Mouse (Mus musculus) 3134 (cell line): ENCODE data around the gene Fat1.
"Not testable (repeated sequence)": the region's sequence is repeated elsewhere in the genome, so short reads cannot be mapped to it uniquely, and the experiment has no call there.

Source experiments
- DNase-seq: peaks from one replicate; pipeline ENCODE4 v3.0.0-alpha.2; 2011; ENCODE audit warnings: low spot score; ENCODE audit not compliant: insufficient read length; ENCODE audit errors: extremely low read depth

Fat1 gene

DNA sequence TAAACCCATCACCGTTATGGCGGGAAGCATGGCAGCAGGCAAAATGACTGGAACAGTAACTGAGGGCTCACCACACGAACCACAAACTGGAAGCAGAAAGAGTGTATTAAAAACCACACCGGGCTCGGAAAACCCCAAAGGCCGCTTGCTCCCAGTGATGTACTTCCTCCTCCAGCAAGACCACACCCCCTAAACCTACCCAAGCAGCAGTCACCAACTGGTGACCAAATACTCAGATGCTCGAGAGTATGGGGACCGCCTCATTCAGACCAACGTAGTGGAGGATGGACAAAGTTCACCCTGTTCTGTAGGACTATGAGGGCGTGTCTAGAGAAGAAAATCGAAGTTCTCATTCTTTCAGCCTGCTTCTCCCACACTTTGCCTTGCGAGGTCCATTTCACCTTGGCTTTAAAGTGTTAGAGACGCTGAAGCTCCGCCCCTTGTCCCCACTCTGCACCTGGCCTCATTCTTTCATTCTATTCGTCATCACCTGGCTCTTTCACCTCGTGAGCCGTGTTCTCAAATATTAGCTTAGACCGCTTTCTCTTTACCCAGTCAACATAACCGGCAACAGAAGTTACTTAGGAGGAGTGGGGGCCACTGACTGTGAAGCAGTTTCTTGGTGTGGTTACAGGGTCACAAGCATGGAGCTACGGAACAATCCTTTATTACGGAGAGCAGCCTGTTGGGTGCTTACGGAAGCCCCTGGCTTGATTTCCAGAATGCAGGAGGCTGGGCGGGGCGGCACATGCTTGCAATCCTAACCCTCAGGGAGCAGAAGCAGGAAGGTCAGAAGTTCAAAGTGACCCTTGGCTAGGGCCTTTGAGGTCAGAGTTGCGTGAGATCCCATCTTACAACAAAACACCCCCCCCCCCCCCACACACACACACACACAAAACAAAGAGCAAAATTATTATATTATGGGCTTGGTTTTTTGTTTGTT lies 128.0 kb downstream of the Fat1 start:
- no peak for DNase-seq

DNA sequence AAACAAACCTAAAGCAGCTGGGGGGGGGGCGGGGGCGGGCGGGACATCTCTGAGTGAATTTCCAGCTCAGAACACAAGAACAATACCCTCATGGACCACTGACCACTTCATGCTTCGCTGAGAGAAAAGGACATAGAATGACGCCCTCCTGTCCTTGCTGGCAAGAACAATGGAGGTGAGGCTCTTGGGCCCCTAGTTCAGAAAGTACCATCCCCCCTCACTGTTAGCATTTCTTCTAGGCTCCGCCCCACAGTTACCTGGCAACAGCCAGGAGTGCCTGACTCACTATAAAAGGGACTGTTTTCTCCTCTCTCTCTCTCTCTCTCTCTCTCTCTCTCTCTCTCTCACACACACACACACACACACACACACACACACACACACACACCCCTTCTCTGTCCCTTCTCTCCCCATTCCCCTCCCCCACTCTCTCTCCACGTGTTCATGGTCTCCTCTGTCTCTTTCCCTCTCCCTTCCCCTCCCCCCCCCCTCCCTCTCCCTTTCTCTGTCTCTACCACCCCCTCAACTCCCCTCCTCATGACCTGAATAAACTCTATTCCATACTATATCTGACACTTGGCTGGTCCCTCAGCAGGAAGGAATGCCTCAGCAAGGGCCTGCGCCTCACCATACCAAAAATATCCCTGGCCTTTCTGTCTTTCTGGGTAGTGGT lies 129.1 kb downstream of the Fat1 start:
- no peak for DNase-seq

DNA sequence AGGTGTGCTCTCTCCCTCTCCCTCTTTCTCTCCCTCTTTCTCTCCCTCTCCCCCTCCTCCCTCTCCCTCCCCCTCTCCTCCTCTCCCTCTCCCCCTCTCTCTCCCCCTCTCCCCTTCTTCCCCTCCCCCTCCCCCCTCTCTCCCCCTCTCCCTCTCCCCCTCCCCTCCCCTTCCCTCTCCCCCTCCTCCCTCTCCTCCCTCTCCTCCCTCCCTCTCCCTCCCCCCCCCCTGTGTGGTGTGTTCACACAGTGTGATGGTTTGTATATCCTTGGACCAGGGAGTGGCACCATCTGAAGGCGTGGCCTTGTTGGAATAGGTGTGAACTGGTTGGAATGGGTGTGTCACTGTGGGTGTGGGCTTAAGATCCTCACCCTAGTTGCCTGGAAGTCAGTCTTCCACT lies 130.1 kb downstream of the Fat1 start:
- DNase-seq, result not testable (repeated sequence)

DNA sequence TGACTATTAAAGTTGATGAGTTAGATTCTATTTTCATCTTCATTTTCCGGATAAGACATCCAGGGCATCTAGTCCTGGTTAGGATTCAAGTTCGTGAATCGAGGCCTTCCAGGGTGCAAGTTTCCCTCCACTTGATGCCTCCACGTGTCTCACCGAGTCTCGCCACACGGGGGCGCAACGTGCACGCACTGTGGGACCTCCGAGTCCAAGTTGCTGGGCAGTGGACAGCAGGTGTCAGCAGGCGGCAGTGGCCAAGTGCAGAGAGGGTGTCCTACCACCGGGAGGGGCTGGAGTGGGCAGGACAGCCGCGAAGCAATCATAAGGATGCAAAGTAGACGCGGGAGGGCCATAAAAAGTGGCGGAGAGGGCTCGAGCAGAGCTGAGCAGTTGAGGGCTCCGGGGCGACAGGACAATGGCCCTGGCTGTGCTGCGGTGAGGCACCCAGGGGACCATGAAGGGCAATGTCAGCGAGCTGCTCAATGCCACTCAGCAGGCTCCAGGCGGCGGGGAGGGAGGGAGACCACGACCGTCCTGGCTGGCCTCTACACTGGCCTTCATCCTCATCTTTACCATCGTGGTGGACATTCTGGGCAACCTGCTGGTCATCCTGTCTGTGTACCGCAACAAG lies 133.6 kb downstream of the Fat1 start, which contains the start of gene Mtnr1a:
TSS of gene Mtnr1a (plus strand) at position 379 of the 628 bp plus-strand sequence.
- DNase-seq, result peak; percentile 76

DNA sequence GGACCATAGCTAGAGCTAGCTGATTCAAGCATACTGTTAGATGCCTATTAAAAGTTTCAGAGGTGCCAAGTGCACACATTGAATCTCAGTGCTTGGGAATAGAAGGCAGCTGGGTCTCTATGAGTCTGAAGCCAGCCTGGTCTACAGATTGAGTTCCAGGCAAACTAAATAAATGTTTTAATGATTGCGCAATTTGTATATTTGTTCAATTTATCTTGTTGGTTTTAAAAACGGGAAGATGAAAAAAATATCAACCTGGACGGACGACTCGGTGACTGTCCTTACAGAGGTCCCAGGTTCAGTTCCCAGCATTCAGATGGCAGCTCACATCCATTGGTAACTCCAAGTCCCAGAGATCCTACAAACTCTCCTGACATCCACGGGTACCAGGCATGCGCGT lies 135.7 kb downstream of the Fat1 start:
- no peak for DNase-seq

DNA sequence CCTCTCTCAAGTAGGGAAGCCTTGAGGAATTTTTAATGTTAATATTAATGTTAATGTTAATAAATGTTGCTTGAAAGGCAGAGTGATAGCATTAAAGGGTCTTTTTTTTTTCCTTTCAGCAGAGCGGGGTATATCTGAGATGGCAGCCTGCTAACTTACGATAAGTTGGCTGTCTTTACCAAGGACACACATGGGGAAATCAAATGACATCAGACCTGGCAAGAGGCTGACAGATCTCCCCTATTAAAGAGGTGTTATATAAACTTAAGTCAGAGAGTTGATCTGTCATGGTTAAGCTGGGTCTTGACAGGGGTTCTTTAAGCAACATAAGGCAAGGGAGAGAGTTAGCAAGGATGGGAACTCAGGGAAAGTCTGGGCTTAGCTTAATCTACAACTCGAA lies 145.6 kb downstream of the Fat1 start:
- DNase-seq, result no peak

DNA sequence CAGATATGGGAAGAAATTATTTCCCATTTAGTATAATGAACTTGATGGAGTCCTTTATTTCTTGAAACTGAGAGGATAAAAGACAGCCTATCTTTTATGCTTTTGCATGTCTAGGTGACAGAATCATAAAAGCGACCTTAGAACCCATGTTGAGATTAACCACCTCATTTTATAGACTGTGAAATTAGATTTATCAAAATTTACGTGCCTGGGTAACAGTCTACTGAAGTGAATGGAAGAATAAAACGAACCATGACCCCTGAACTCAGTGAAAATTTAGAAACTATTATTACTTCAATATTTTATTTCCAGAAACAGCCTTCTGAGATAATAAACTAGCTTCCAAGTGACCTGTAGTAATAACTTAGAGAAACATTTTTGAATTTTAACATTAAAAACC lies 158.4 kb downstream of the Fat1 start:
- no peak for DNase-seq
